Mouse (Mus musculus) kidney, postnatal 36 days (tissue): ENCODE data around the gene Prrx1.

Experiments
- DNase-seq, 2 experiments: peaks; one replicate each; pipeline ENCODE4 v3.0.0; 2021 to 2022; ENCODE audit warnings: mixed read lengths in 2 of 2

Prrx1 gene

GRCm38 (mm10) chr1:163311006-163311836 is 2.3 kb downstream of the Prrx1 start:
- no peak for DNase-seq

- no peak for DNase-seq
Measured at GRCm38 (mm10) chr1:163310023-163310754, 3.3 kb downstream of the Prrx1 start.

DNA sequence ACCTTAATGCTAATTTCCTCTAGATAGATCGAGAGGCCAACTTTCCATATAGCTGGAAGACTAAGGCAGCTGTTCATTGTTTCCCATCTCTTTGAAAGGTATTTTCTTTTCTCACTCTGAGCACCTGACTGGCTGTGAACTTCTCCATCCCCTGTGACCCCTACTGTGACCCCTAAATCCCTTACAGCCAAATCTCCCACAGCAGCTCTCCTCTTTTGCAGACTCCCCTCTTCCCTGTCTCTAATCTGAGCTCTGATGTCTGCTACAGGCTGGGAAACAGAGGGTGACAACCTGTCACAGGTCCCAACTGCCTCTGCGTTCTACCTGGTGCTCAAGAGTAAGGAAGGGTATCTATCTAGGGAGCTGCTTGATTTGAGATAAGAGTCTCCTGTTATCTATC is 4.0 kb downstream of the Prrx1 start:
- DNase-seq: no peak

GRCm38 (mm10) chr1:163308631-163309030 is 4.9 kb downstream of the Prrx1 start:
- DNase-seq: peak in 1 of 2 experiments; percentile 4

DNA sequence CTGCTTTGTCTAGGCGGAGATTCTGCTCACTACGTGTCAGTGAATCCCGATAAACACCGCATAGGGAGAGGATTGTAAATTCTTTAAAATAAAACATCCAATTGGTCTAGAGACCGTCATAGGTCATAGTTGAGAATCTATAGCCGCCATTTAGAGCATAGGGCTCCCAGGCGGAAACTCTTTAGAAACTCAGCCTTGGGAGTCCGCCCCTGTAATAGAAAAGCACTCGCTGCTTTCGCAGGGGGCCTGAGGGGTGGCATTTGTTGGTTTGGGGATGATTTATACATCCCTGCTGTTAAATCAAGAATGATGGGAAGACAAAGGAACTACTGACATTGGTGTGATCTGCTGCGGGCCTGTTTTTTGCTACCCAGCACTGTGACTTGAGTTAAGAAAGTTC is 5.8 kb downstream of the Prrx1 start:
- DNase-seq: no peak

DNA sequence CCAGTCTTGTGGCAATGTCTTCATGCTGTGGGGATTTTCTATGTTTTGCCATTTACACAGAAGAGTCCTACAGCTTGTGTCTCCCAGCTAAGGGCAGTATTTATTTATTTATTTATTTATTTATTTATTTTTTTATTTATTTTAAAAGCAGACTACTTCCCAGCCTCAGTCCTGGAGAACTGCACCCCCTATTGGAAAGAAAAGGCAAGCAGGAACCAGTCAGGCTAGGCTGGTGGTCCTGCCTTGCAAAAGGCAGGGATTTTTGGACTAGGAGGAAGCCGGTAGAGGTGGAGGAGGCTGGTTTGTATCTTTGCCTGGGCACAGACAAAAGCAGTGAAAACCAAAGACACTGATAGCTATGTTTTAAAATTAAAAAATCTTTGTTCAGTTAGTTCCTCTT is 7.6 kb downstream of the Prrx1 start:
- DNase-seq: no peak

DNA sequence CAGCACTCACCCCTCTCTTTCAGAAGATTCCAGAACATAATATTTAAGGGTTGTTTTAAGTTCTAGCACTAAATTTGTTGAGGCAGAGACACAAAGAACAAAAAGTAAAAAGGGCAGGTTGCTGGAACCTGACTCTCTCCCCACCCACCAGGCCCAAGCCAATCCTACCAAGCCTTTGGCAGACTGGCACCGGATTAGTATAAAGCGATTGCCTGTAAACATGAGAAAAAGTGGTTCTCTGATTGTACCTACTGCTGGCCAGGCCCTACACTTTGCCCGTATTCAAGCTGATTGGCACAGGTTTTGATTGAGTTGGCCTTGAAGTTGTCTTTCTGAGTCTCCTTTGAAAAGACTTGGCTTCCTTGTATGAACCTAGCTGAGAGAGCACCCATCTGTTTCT is 8.7 kb downstream of the Prrx1 start:
- no peak for DNase-seq

DNA sequence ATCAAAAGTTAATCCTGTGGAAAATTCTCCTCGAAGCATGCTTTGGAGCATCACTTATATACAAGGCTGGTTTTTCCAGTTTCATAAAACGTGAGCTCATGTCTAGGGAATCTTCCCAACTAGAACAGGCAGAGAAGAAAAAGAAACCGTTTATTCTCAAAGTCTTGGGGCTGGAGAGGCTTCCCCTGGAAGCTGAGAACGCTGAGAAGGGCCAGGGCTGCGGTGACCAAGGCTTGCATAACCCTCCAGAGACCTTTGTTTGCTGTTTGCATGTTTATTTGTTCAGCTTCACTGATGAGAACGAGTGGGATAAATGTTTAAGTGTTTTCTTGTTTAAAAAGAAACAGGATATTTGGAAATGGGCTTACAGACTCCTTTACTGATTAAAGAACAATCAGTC is 11.2 kb downstream of the Prrx1 start:
- DNase-seq: no peak

DNA sequence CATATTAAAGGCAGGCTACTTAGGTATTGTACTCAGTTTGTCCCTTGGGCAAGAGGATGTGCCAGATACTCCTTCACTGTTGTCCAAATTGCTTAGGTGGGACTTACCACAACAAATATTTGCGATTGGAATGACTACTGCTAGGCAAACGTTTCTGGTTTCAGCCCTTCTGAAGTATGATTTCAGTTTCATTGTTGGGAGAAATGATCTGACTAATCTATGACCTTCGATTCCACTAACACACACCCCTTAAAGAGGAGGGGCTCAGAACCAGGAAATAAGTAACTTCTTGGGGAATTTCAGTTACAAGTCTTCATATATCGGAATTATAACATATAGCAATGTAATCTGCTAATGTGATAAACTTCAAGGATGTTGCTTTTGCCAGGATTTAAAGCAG is 20.4 kb downstream of the Prrx1 start:
- no peak for DNase-seq

DNA sequence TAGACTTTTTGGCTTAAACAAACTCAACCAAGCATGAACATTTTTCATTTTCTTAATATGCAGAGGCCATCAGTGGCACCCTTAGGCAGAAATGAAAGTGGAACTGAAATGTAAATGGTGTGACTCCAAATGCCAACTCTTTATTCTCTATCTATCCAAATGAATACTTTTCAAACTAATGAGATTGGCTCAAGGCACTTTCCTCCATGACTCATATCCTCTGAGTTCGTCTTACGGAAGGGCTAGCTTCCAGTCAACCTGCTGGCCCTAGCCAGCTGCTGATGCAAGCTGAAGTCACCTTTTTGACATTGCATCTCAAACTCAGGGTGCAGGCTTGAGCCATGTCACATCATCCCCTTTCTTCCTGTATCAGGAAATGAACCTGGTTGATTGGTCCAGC is 21.6 kb downstream of the Prrx1 start:
- DNase-seq: no peak

- no peak for DNase-seq
Measured at GRCm38 (mm10) chr1:163289131-163289530, 24.4 kb downstream of the Prrx1 start.

DNA sequence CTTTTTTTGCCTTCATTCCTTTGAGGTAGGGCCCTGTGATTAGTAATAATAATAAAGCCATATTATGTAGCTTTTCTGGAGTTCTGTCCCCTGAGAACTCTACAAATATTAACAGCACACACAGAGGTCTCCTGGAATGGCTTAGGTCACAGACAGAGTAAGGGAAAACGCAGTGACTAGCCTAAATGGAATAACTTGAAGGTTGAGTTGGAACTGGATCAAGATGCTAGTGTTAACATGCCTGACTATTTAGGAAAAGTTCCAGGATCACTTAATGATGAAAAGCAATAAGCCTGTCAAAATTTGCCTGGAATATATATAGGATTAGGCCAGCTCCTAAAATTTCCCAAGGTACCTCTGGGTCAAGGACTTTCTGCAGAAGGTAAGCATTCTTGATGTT is 28.0 kb downstream of the Prrx1 start:
- no peak for DNase-seq

- peak in 1 of 2 experiments; percentile 4 for DNase-seq
Measured at GRCm38 (mm10) chr1:163285136-163285535, 28.4 kb downstream of the Prrx1 start.

- no peak for DNase-seq
Measured at GRCm38 (mm10) chr1:163283980-163284635, 29.4 kb downstream of the Prrx1 start.

DNA sequence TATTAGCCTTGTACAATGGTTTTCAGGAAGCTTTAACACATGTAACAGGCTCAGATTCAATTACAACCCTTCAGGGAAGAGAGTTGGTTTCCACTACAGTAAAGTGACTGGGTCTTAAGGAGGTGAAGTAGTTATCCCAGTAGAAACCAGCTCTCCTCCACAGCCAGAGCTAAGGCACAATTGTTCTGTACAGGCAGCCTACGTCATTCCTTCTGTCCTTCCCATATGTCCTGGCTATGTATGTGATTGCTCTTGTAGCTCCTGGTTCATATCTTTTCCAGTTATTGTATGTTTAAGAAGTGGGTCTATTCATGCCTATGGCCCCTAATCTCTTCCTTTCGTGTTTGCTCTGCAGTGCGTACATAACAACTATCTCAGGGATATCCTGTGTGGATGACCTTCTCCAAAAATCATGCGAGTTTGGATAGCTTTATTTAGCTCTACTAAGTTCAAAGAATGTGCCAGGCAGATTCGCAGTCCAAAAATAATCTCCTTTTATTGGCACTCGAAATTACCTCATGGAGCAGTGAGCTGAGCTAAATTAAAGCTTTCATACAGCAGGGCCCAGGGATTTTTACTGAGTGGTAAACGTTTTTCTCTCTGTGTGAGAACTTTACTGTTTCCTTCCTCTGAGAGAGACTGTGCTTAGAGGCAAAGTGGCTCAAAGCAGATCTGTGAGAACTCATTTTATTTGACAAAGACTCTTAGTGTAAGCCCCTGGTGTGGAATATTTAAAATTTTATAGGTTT is 31.9 kb downstream of the Prrx1 start:
- no peak for DNase-seq

- no peak for DNase-seq
Measured at GRCm38 (mm10) chr1:163280842-163281122, 32.7 kb downstream of the Prrx1 start.

GRCm38 (mm10) chr1:163280097-163280841 is 33.2 kb downstream of the Prrx1 start:
- DNase-seq: no peak

DNA sequence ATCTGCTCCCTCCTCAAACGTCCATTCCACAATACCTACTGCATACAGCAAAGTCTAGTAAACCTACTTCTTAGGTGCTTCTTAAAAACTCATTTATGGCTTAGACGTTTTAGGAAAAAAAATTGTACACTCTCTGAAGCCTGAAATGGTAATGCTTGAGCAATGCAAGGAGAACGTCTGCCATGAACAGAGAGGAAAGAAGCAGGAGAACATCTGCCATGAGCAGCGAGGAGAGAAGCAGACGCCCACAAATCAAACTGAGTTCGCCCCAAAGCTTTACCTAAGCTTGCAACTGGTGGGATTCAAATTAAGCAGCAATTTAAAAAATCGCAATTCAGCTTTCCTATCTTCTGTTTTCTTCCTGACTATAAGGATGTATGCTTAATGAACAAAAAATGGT is 36.4 kb downstream of the Prrx1 start:
- no peak for DNase-seq

DNA sequence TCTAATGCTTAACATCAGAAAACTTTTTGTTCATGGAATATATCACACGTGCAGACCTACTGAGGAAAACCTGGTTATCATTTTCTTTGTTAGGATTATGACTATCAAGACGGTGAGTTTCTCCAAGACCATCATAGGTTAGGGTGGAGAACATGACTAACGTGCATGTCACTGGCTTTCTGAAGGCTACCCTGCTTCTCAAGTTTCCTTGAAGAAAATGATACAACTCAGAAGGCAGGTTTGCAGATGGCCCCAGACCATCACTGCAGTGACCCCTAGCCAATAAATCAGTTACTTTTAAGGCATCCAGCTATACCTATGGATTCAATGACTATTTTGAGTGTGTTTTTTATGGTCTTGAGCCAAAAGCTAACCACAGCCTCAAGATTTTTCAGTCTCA is 38.6 kb downstream of the Prrx1 start:
- no peak for DNase-seq

DNA sequence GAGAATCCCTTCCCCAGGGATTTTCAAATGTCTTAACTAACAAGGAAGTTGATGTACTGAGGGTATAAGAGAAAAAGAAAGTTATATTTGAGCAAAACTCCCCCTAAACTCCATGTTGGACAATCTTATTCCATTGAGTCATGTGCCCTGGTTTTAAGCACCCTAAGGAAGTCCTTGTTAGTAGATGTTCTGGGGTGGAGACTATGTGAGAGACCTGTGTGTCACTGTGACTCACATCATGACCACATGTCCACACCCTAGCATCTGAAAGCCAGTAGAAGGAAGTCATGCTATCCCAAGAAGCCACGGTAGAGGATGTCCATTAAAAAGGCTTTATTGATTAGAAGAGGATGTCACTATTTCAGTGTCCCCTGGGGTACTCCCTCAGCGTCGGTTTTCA is 40.4 kb downstream of the Prrx1 start:
- DNase-seq: no peak

- DNase-seq: no peak
Measured at GRCm38 (mm10) chr1:163266853-163267538, 46.5 kb downstream of the Prrx1 start.

DNA sequence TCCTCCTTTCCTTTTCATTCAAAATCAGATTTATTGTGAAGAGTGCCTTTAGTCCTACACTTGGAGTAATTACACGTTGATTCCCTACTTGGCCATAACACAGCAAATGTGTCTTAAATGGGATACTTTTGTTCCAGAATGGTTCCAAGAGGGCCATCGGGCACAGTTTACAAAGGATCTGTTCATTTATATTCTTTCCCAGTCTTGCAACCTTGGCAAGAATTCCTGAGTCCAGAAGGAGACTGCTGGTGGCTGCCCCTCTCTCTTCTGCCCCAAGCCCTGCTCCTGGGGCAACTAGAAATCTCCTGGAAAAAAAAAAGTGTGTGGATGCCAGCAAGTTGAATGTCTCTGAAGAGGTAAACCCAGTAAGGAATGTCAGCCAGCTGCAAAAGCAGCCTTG is 56.2 kb downstream of the Prrx1 start:
- no peak for DNase-seq
